Mouse (Mus musculus) liver, postnatal 0 days (tissue): ENCODE measurements around the gene Sorcs2. TPM values are rescaled to one million over a fixed set of nuclear protein-coding genes. Genes with fewer than 3 reads are reported as not detected.

ENCODE experiments used
- ATAC-seq: fragments of 200-750 bp; cut with Nextera tagmentation; 2 replicates; pipeline ENCODE4 v1.8.0; 2017; ENCODE audit warnings: mild to moderate bottlenecking, moderate library complexity
- DNase-seq: peaks from one replicate; pipeline ENCODE4 v3.0.0-alpha.2; 2016
- H3K27ac ChIP-seq: fragments of 300-500 bp; sonication (generic); 2 replicates; pipeline ENCODE4 v1.5.1; 2014; ENCODE audit warnings: antibody characterized with exemption, moderate library complexity, mild to moderate bottlenecking, low read depth
- H3K27me3 ChIP-seq: fragments of 300-500 bp; sonication (generic); 2 replicates; pipeline ENCODE4 v1.6.1; 2014; ENCODE audit warnings: low read length, control low read depth, mixed read lengths; ENCODE audit not compliant: insufficient read depth
- H3K36me3 ChIP-seq: fragments of 300-500 bp; sonication (generic); replicated peaks from 2 replicates; pipeline ENCODE4 v1.6.1; 2014; ENCODE audit warnings: mild to moderate bottlenecking, control low read depth, low read length, moderate library complexity, mixed read lengths; ENCODE audit not compliant: insufficient read depth
- H3K4me1 ChIP-seq: fragments of 300-500 bp; sonication (generic); 2 replicates; pipeline ENCODE4 v1.6.1; 2014; ENCODE audit warnings: antibody characterized with exemption, mild to moderate bottlenecking, control low read depth; ENCODE audit not compliant: insufficient read depth
- H3K4me2 ChIP-seq: fragments of 300-500 bp; sonication (generic); 2 replicates; pipeline ENCODE4 v1.6.1; 2014; ENCODE audit warnings: low read depth, mild to moderate bottlenecking, low read length, moderate library complexity, mixed read lengths
- H3K4me3 ChIP-seq: fragments of 300-500 bp; sonication (generic); 2 replicates; pipeline ENCODE4 v1.5.1; 2014; ENCODE audit warnings: low read depth, low read length
- H3K9ac ChIP-seq: fragments of 300-500 bp; sonication (generic); replicated peaks from 2 replicates; pipeline ENCODE4 v1.6.1; 2014; ENCODE audit warnings: mild to moderate bottlenecking, moderate library complexity
- H3K9me3 ChIP-seq: fragments of 300-500 bp; sonication (generic); 2 replicates; pipeline ENCODE4 v1.6.1; 2016; ENCODE audit warnings: mild to moderate bottlenecking, control low read depth, low read length, mixed read lengths
- CTCF ChIP-seq: sonication (generic); IDR thresholded peaks from 2 replicates; pipeline ENCODE4 v1.5.1; 2016; ENCODE audit warnings: antibody characterized with exemption, low read depth
- EP300 ChIP-seq: IDR thresholded peaks from 2 replicates; pipeline ENCODE4 v1.6.1; 2016; ENCODE audit warnings: antibody characterized with exemption, low read depth, mild to moderate bottlenecking
- WGBS: fragments of 180-500 bp; shearing (Covaris S2); extraction: QIAGEN DNeasy Blood & Tissue Kit; methylation state at CpG from one replicate; pipeline ENCODE4 v1.1.7; 2014; ENCODE audit not compliant: insufficient replicate concordance; 5-methylcytosine and 5-hydroxymethylcytosine counted together
- polyA plus RNA-seq: library from polyadenylated mRNA; unstranded; fragments of >200 nt; fragmentation: Nextera tagmentation; extraction: Ambion mirVana; gene quantifications from 2 replicates; pipeline ENCODE4 v1.2.1, GENCODE M21; 2015

Sorcs2 gene
- polyA plus RNA-seq, 1 experiment from 2014 or later, result 0.33 TPM

GRCm38 (mm10) chr5:36367181-36367610 lies 30.7 kb downstream of the Sorcs2 start:
- 49% methylated on average over 3 of the region's 3 CpGs for whole genome bisulfite sequencing
- DNase-seq (no peak), ATAC-seq (no peak)
- H3K4me3 ChIP-seq, result no peak overlapping the region
- TF ChIP-seq EP300 (no peak), CTCF (no peak)
- H3K9me3 ChIP-seq, result no peaks in the 10 kb centered on the region
- peaks cover 15% of the 10 kb centered on the region for H3K4me1 ChIP-seq
- no peaks in the 10 kb centered on the region for H3K36me3 ChIP-seq
- H3K9ac ChIP-seq, result no peak overlapping the region
- no peak overlapping the region for H3K27ac ChIP-seq
- H3K27me3 ChIP-seq, result no peaks in the 10 kb centered on the region
- no peak overlapping the region for H3K4me2 ChIP-seq

DNA sequence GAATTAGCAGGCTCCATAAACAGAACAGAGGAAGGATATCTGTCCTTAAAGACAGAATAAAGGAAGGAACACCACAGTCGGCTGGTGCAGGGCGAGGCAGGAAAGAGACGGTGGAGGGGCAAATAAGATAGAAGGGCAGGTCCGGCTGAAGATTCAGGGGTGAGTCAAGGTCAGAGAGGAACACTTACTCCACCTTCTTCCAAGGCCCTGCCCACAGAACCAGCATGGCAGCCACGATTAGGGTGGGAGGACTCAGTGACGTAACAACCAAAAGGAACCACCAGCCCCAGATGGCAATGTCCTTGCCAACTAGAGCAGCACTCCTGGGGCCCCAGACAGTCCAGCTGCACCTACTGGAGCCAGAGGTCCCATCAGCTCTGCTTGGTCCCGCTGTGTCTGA lies 36.2 kb downstream of the Sorcs2 start:
- WGBS, result 45% methylated on average over 7 of the region's 7 CpGs
- H3K27me3 ChIP-seq, result no peaks in the 10 kb centered on the region
- no peak for DNase-seq
- H3K27ac ChIP-seq, result no peak overlapping the region
- no peak overlapping the region for H3K9ac ChIP-seq
- TF ChIP-seq CTCF (no peak), EP300 (no peak)
- no peak overlapping the region for H3K4me2 ChIP-seq
- no peak for ATAC-seq
- 0 out of 2 replicates have a peak, but pooled peaks cover 5% of the 10 kb centered on the region for H3K4me1 ChIP-seq
- H3K36me3 ChIP-seq, result no peaks in the 10 kb centered on the region
- H3K9me3 ChIP-seq, result no peaks in the 10 kb centered on the region
- H3K4me3 ChIP-seq, result no peak overlapping the region

- Histone ChIP-seq H3K9ac (no peak overlapping the region), H3K9me3 (no peaks in the 10 kb centered on the region), H3K4me1 (0 out of 2 replicates have a peak, but pooled peaks cover 5% of the 10 kb centered on the region), H3K4me3 (no peak overlapping the region), H3K36me3 (no peaks in the 10 kb centered on the region), H3K4me2 (no peak overlapping the region), H3K27ac (no peak overlapping the region), H3K27me3 (no peaks in the 10 kb centered on the region)
- DNase-seq (no peak), ATAC-seq (no peak)
- TF ChIP-seq CTCF (no peak), EP300 (no peak)
- WGBS, result 80% methylated on average over 7 of the region's 7 CpGs
These were observed 37.6 kb downstream of the Sorcs2 start for GRCm38 (mm10) chr5:36360343-36360742.

- ATAC-seq (no peak), DNase-seq (no peak)
- no peak overlapping the region for H3K4me3 ChIP-seq
These were observed 38.2 kb downstream of the Sorcs2 start for GRCm38 (mm10) chr5:36359535-36360243.

GRCm38 (mm10) chr5:36358161-36358560 lies 39.8 kb downstream of the Sorcs2 start:
- ATAC-seq (no peak), DNase-seq (no peak)
- Histone ChIP-seq H3K9me3 (no peaks in the 10 kb centered on the region), H3K4me2 (no peak overlapping the region), H3K4me3 (no peak overlapping the region), H3K27me3 (no peaks in the 10 kb centered on the region), H3K36me3 (no peaks in the 10 kb centered on the region), H3K27ac (no peak overlapping the region), H3K9ac (no peak overlapping the region), H3K4me1 (0 out of 2 replicates have a peak, but pooled peaks cover 4% of the 10 kb centered on the region)
- TF ChIP-seq CTCF, result no peak
- TF ChIP-seq EP300, result no peak
- WGBS, result 61% methylated on average over 4 of the region's 4 CpGs

More at GRCm38 (mm10) chr5:36359535-36360243, 38.2 kb downstream of the Sorcs2 start:
- H3K27ac ChIP-seq, result no peak overlapping the region
- H3K36me3 ChIP-seq, result no peaks in the 10 kb centered on the region
- 72% methylated on average over 5 of the region's 5 CpGs for WGBS
- no peaks in the 10 kb centered on the region for H3K9me3 ChIP-seq
- H3K4me1 ChIP-seq, result 0 out of 2 replicates have a peak, but pooled peaks cover 5% of the 10 kb centered on the region
- no peak overlapping the region for H3K4me2 ChIP-seq
- no peak for TF ChIP-seq CTCF
- no peak for TF ChIP-seq EP300
- H3K9ac ChIP-seq, result no peak overlapping the region
- H3K27me3 ChIP-seq, result no peaks in the 10 kb centered on the region

- H3K4me1 ChIP-seq, result 0 out of 2 replicates have a peak, but pooled peaks cover 3% of the 10 kb centered on the region
- ATAC-seq, result no peak
- no peak overlapping the region for H3K9ac ChIP-seq
- TF ChIP-seq EP300 (no peak), CTCF (no peak)
- H3K9me3 ChIP-seq, result no peaks in the 10 kb centered on the region
- no peak overlapping the region for H3K4me3 ChIP-seq
- no peak for DNase-seq
- no peak overlapping the region for H3K27ac ChIP-seq
- 73% methylated on average over 4 of the region's 4 CpGs for WGBS
- H3K27me3 ChIP-seq, result no peaks in the 10 kb centered on the region
- no peaks in the 10 kb centered on the region for H3K36me3 ChIP-seq
- H3K4me2 ChIP-seq, result no peak overlapping the region
These were observed 41.3 kb downstream of the Sorcs2 start for GRCm38 (mm10) chr5:36356659-36357058.
